Mouse (Mus musculus) MEL (cell line): ENCODE results near the gene Gm28047. TPM values are rescaled to one million over a fixed set of nuclear protein-coding genes. Genes with fewer than 3 reads are reported as not detected.

ENCODE experiments used
- DNase-seq: peaks from one replicate; pipeline ENCODE4 v3.0.0; 2011; ENCODE audit warnings: low read depth, low spot score
- H3K27ac ChIP-seq: 2 replicates; pipeline ENCODE4 v1.5.1; 2012; ENCODE audit warnings: low read depth, mild to moderate bottlenecking, control low read depth, low read length, moderate library complexity; ENCODE audit not compliant: control insufficient read depth
- H3K27me3 ChIP-seq, 2 experiments: fragments of 150-350 bp in 1 of 2; sonication (generic) in 1 of 2; 2 replicates each; pipeline ENCODE4 v1.6.1; 2012; ENCODE audit warnings: low read length in 2 of 2, mild to moderate bottlenecking in 2 of 2, improper control_type of control experiment in 1 of 2, moderate library complexity in 1 of 2; ENCODE audit not compliant: insufficient read depth in 2 of 2, control insufficient read depth in 1 of 2
- H3K36me3 ChIP-seq, 2 experiments: 2 replicates each; pipeline ENCODE4 v1.6.1; 2012 to 2014; ENCODE audit warnings: low read length in 2 of 2, improper control_type of control experiment in 1 of 2, inconsistent platforms in 1 of 2, mild to moderate bottlenecking in 1 of 2; ENCODE audit not compliant: insufficient read depth in 2 of 2, control insufficient read depth in 1 of 2
- H3K4me1 ChIP-seq, 2 experiments: fragments of 150-350 bp in 1 of 2; sonication (generic) in 1 of 2; 2 replicates each; pipeline ENCODE4 v1.6.1; 2012; ENCODE audit warnings: low read length in 2 of 2, improper control_type of control experiment in 1 of 2, mild to moderate bottlenecking in 1 of 2; ENCODE audit not compliant: insufficient read depth in 2 of 2, control insufficient read depth in 1 of 2
- H3K4me3 ChIP-seq, 2 experiments: fragments of 150-350 bp in 1 of 2; sonication (generic) in 1 of 2; 2 replicates each; pipeline ENCODE4 v1.5.1; 2012; ENCODE audit warnings: low read depth in 2 of 2, low read length in 2 of 2, mild to moderate bottlenecking in 2 of 2, moderate library complexity in 2 of 2, control low read depth in 1 of 2, improper control_type of control experiment in 1 of 2; ENCODE audit not compliant: control insufficient read depth in 1 of 2, insufficient read depth in 1 of 2
- H3K79me2 ChIP-seq: 2 replicates; pipeline ENCODE4 v1.6.1; 2012; ENCODE audit warnings: mild to moderate bottlenecking, low read length, moderate library complexity; ENCODE audit not compliant: control insufficient read depth, poor library complexity, insufficient read depth
- H3K9ac ChIP-seq: 2 replicates; pipeline ENCODE4 v1.6.1; 2012; ENCODE audit warnings: low read depth, mild to moderate bottlenecking, control low read depth, low read length, moderate library complexity; ENCODE audit not compliant: control insufficient read depth, poor library complexity, severe bottlenecking
- H3K9me3 ChIP-seq: fragments of 150-350 bp; sonication (generic); replicated peaks from 2 replicates; pipeline ENCODE4 v1.6.1; 2012; ENCODE audit warnings: mild to moderate bottlenecking, low read length, improper control_type of control experiment, moderate library complexity; ENCODE audit not compliant: insufficient read depth
- BHLHE40 ChIP-seq: IDR thresholded peaks from 2 replicates; pipeline ENCODE4 v1.6.1; 2012; ENCODE audit warnings: low read depth, mild to moderate bottlenecking, inconsistent platforms, low read length, improper control_type of control experiment, borderline replicate concordance
- CHD2 ChIP-seq: IDR thresholded peaks from 2 replicates; pipeline ENCODE4 v1.6.1; 2011; ENCODE audit warnings: low read length, improper control_type of control experiment
- E2F4 ChIP-seq: IDR thresholded peaks from 2 replicates; pipeline ENCODE4 v1.6.1; 2011; ENCODE audit warnings: low read depth, low read length, improper control_type of control experiment, borderline replicate concordance
- ETS1 ChIP-seq: IDR thresholded peaks from 2 replicates; pipeline ENCODE4 v1.6.1; 2012; ENCODE audit warnings: low read depth, mild to moderate bottlenecking, inconsistent platforms, low read length, improper control_type of control experiment, moderate library complexity
- GABPA ChIP-seq: IDR thresholded peaks from 2 replicates; pipeline ENCODE4 v1.6.1; 2012; ENCODE audit warnings: low read depth, mild to moderate bottlenecking, inconsistent platforms, low read length, improper control_type of control experiment, moderate library complexity
- HCFC1 ChIP-seq: IDR thresholded peaks from 2 replicates; pipeline ENCODE4 v1.6.1; 2012; ENCODE audit warnings: low read depth, mild to moderate bottlenecking, inconsistent platforms, low read length, improper control_type of control experiment, moderate library complexity
- KAT2A ChIP-seq: conservative IDR thresholded peaks from 2 replicates; pipeline ENCODE4 v1.6.1; 2012; ENCODE audit warnings: low read depth, low read length, improper control_type of control experiment, inconsistent platforms
- MAFK ChIP-seq: IDR thresholded peaks from 2 replicates; pipeline ENCODE4 v1.6.1; 2011; ENCODE audit warnings: low read depth, mild to moderate bottlenecking, low read length, improper control_type of control experiment, borderline replicate concordance
- MAX ChIP-seq: IDR thresholded peaks from 2 replicates; pipeline ENCODE4 v1.6.1; 2011; ENCODE audit warnings: low read length, improper control_type of control experiment
- MEF2A ChIP-seq: IDR thresholded peaks from 2 replicates; pipeline ENCODE4 v1.6.1; 2014; ENCODE audit warnings: low read depth, mild to moderate bottlenecking, inconsistent platforms, low read length, improper control_type of control experiment; ENCODE audit not compliant: poor library complexity, insufficient replicate concordance, severe bottlenecking; ENCODE audit errors: extremely low read depth
- MYC ChIP-seq: IDR thresholded peaks from 2 replicates; pipeline ENCODE4 v1.6.1; 2011; ENCODE audit warnings: low read depth, mild to moderate bottlenecking, low read length, improper control_type of control experiment, moderate library complexity
- POLR2AphosphoS2 ChIP-seq: IDR thresholded peaks from 2 replicates; pipeline ENCODE4 v1.6.1; 2011; ENCODE audit warnings: low read length, improper control_type of control experiment
- SMC3 ChIP-seq: IDR thresholded peaks from 2 replicates; pipeline ENCODE4 v1.6.1; 2011; ENCODE audit warnings: low read depth, low read length, improper control_type of control experiment
- TCF12 ChIP-seq: IDR thresholded peaks from 2 replicates; pipeline ENCODE4 v1.6.1; 2014; ENCODE audit warnings: low read depth, mild to moderate bottlenecking, inconsistent platforms, low read length, improper control_type of control experiment, moderate library complexity
- USF2 ChIP-seq, 2 experiments: IDR thresholded peaks; 2 replicates each; pipeline ENCODE4 v1.6.1; 2011 to 2012; ENCODE audit warnings: improper control_type of control experiment in 2 of 2, low read length in 2 of 2, borderline replicate concordance in 1 of 2, inconsistent platforms in 1 of 2, low read depth in 1 of 2, mild to moderate bottlenecking in 1 of 2; ENCODE audit not compliant: insufficient read depth in 1 of 2
- ZC3H11A ChIP-seq: IDR thresholded peaks from 2 replicates; pipeline ENCODE4 v1.6.1; 2012; ENCODE audit warnings: low read depth, mild to moderate bottlenecking, inconsistent platforms, low read length, improper control_type of control experiment
- ZNF384 ChIP-seq: IDR thresholded peaks from 2 replicates; pipeline ENCODE4 v1.6.1; 2012; ENCODE audit warnings: low read depth, mild to moderate bottlenecking, inconsistent platforms, low read length, improper control_type of control experiment
- polyA plus RNA-seq, 2 experiments: library from polyadenylated mRNA; stranded (reverse) in 1 of 2; unstranded in 1 of 2; fragments of >175 nt in 1 of 2; fragments of >200 nt in 1 of 2; gene quantifications; 2 replicates each; pipeline versions ENCODE4 v1.2.1 to v1.2.4; 2012; ENCODE audit warnings: low replicate concordance in 2 of 2, low read depth in 1 of 2; ENCODE audit not compliant: insufficient read length in 2 of 2, insufficient read depth in 1 of 2, missing spikeins in 1 of 2
- total RNA-seq: library from RNA; depleted of rRNA; stranded (reverse); fragments of 300-350 nt; gene quantifications from 2 replicates; pipeline ENCODE4 v1.2.3, GENCODE M21; 2012

Gene Gm28047
- total and polyA plus RNA-seq, 3 experiments, result 0.52 TPM; not detected in 2

- H3K36me3 ChIP-seq, result peaks cover 0 to 3% of the 10 kb centered on the region in 2 experiments; a peak in 2 of 4 replicates
- peaks cover 0 to 22% of the 10 kb centered on the region in 2 experiments; a peak in 2 of 4 replicates for H3K4me1 ChIP-seq
- no peak for TF ChIP-seq ZC3H11A
- no peak overlapping the region for H3K9ac ChIP-seq
- no peak overlapping the region for H3K4me3 ChIP-seq
- no peak overlapping the region for H3K27ac ChIP-seq
- H3K79me2 ChIP-seq, result no peaks in the 10 kb centered on the region
- no peaks in the 10 kb centered on the region for H3K27me3 ChIP-seq
- H3K9me3 ChIP-seq, result no peaks in the 10 kb centered on the region
- no peak for DNase-seq
Measured at GRCm38 (mm10) chr15:102513004-102513403, 111.9 kb downstream of the Gm28047 start.

GRCm38 (mm10) chr15:102512471-102512870 is 112.4 kb downstream of the Gm28047 start:
- Histone ChIP-seq H3K9me3 (no peaks in the 10 kb centered on the region), H3K4me3 (no peak overlapping the region), H3K79me2 (no peaks in the 10 kb centered on the region), H3K27me3 (no peaks in the 10 kb centered on the region), H3K9ac (no peak overlapping the region), H3K36me3 (peaks cover 0 to 3% of the 10 kb centered on the region in 2 experiments; a peak in 2 of 4 replicates), H3K27ac (no peak overlapping the region), H3K4me1 (peaks cover 0 to 22% of the 10 kb centered on the region in 2 experiments; a peak in 2 of 4 replicates)
- TF ChIP-seq HCFC1 (no peak), ETS1 (no peak), KAT2A (no peak), POLR2AphosphoS2 (no peak), TCF12 (no peak), ZNF384 (no peak), GABPA (no peak), MAFK (no peak), MAX (no peak), MEF2A (no peak), ZC3H11A (no peak), BHLHE40 (no peak), USF2 (IDR thresholded peaks at IDR 0.05; ENCODE audit: borderline replicate concordance in 1 of 2, insufficient read depth in 1 of 2, low read depth in 1 of 2, low read length in 2 of 2) (no peak), CHD2 (no peak), SMC3 (no peak), MYC (no peak), E2F4 (no peak)
- DNase-seq, result no peak
